Mouse (Mus musculus) cerebellum, postnatal 4 days (tissue): Measurements from ENCODE around the gene Dnajc30.

Experiments
- DNase-seq, 2 experiments: peaks; one replicate each; pipeline ENCODE4 v3.0.0; 2022; ENCODE audit warnings: low spot score in 2 of 2, mixed read lengths in 1 of 2

Gene Dnajc30

GRCm38 (mm10) chr5:135109017-135109416, 45.0 kb downstream of the Dnajc30 start:
- no peak for DNase-seq

GRCm38 (mm10) chr5:135109426-135109825, 45.4 kb downstream of the Dnajc30 start:
- DNase-seq = no peak

- no peak for DNase-seq
Measured at GRCm38 (mm10) chr5:135109976-135110375, 46.0 kb downstream of the Dnajc30 start.

- no peak for DNase-seq
Measured at GRCm38 (mm10) chr5:135113782-135114181, 49.8 kb downstream of the Dnajc30 start.

DNA sequence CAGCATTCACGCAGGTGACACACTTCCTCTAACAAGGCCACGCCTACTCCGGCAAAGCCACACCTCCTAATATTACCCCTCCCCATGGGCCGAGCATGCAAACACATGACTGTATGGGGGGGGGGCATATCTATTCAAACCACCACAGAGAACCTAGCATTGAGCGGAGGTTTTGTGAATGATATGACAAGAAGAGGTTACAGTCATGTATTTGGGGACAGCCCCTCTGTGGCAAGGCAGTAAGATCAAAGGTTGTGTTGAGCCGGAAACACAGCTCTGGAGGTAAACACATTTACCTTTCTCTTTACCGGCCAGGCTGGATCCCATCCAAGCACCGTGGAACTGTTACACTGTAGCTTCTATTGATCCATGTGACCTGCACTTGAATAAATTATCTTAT, 51.2 kb downstream of the Dnajc30 start:
- DNase-seq = no peak
